Mouse (Mus musculus) hindbrain, embryonic 14.5 days (tissue): ENCODE data around the gene Bbs5. TPM values are rescaled to one million over a fixed set of nuclear protein-coding genes. Genes with fewer than 3 reads are reported as not detected.

Experiments
- ATAC-seq: fragments of 200-750 bp; cut with Nextera tagmentation; 2 replicates; pipeline ENCODE4 v1.8.0; 2017; ENCODE audit warnings: moderate number of reproducible peaks, mild to moderate bottlenecking, moderate TSS enrichment, moderate library complexity; ENCODE audit not compliant: low FRiP score
- DNase-seq: peaks from one replicate; pipeline ENCODE4 v3.0.0-alpha.2; 2015; ENCODE audit warnings: low spot score
- H3K27ac ChIP-seq: fragments of 300-500 bp; sonication (generic); 2 replicates; pipeline ENCODE4 v1.5.1; 2014; ENCODE audit warnings: mild to moderate bottlenecking, moderate library complexity
- H3K27me3 ChIP-seq: fragments of 300-500 bp; sonication (generic); 2 replicates; pipeline ENCODE4 v1.6.1; 2014; ENCODE audit warnings: mild to moderate bottlenecking, low read length, mixed read lengths; ENCODE audit not compliant: control insufficient read depth, insufficient read depth
- H3K36me3 ChIP-seq: fragments of 300-500 bp; sonication (generic); replicated peaks from 2 replicates; pipeline ENCODE4 v1.6.1; 2014; ENCODE audit not compliant: control insufficient read depth, insufficient read depth
- H3K4me1 ChIP-seq: fragments of 300-500 bp; sonication (generic); replicated peaks from 2 replicates; pipeline ENCODE4 v1.6.1; 2014; ENCODE audit warnings: antibody characterized with exemption, low read length, mixed read lengths; ENCODE audit not compliant: control insufficient read depth, insufficient read depth
- H3K4me2 ChIP-seq: fragments of 300-500 bp; sonication (generic); replicated peaks from 2 replicates; pipeline ENCODE4 v1.6.1; 2014; ENCODE audit warnings: mild to moderate bottlenecking, moderate library complexity
- H3K4me3 ChIP-seq: fragments of 300-500 bp; sonication (generic); replicated peaks from 2 replicates; pipeline ENCODE4 v1.5.1; 2014; ENCODE audit warnings: mild to moderate bottlenecking, low read length
- H3K9ac ChIP-seq: fragments of 300-500 bp; sonication (generic); 2 replicates; pipeline ENCODE4 v1.6.1; 2014
- H3K9me3 ChIP-seq: fragments of 300-500 bp; sonication (generic); 2 replicates; pipeline ENCODE4 v1.6.1; 2016; ENCODE audit warnings: low read length; ENCODE audit not compliant: control insufficient read depth
- WGBS: fragments of 180-500 bp; shearing (Covaris S2); extraction: QIAGEN DNeasy Blood & Tissue Kit; methylation state at CpG from one replicate; pipeline ENCODE4 v1.1.7; 2014; 5-methylcytosine and 5-hydroxymethylcytosine counted together
- polyA plus RNA-seq: library from polyadenylated mRNA; unstranded; fragments of >200 nt; fragmentation: Nextera tagmentation; extraction: Ambion mirVana; gene quantifications from 2 replicates; pipeline ENCODE4 v1.2.1, GENCODE M21; 2014

Bbs5 gene
- polyA plus RNA-seq, 1 experiment from 2014 or later, result 22.5 TPM

GRCm38 (mm10) chr2:69713626-69714014 is 66.6 kb downstream of the Bbs5 start:
- ATAC-seq, result peak; percentile 52; the same call in 1 of the 2 replicates
- WGBS, result 28% methylated on average over 4 of the region's 4 CpGs

GRCm38 (mm10) chr2:69714126-69714525 is 67.2 kb downstream of the Bbs5 start:
- Histone ChIP-seq H3K4me1 (peaks cover 9% of the 10 kb centered on the region), H3K9ac (no peak overlapping the region), H3K27ac (no peak overlapping the region), H3K4me2 (no peak overlapping the region), H3K9me3 (no peaks in the 10 kb centered on the region), H3K27me3 (no peaks in the 10 kb centered on the region), H3K4me3 (no peak overlapping the region), H3K36me3 (peaks cover 5% of the 10 kb centered on the region; the same call in 1 of the 2 replicates)
- no peak for DNase-seq
- ATAC-seq, result no peak
- 83% methylated on average over 5 of the region's 5 CpGs for WGBS

More at GRCm38 (mm10) chr2:69713626-69714014, 66.6 kb downstream of the Bbs5 start:
- H3K4me2 ChIP-seq, result peak overlapping the region; percentile 78
- peaks cover 5% of the 10 kb centered on the region; the same call in 1 of the 2 replicates for H3K36me3 ChIP-seq
- H3K9me3 ChIP-seq, result no peaks in the 10 kb centered on the region
- peaks cover 9% of the 10 kb centered on the region for H3K4me1 ChIP-seq
- peak overlapping the region; percentile 69 for H3K4me3 ChIP-seq
- H3K27me3 ChIP-seq, result no peaks in the 10 kb centered on the region
- no peak for DNase-seq
- no peak overlapping the region for H3K9ac ChIP-seq
- H3K27ac ChIP-seq, result no peak overlapping the region

- Histone ChIP-seq H3K4me2 (no peak overlapping the region), H3K27me3 (no peaks in the 10 kb centered on the region), H3K27ac (no peak overlapping the region), H3K9ac (no peak overlapping the region), H3K36me3 (no peaks in the 10 kb centered on the region), H3K9me3 (no peaks in the 10 kb centered on the region), H3K4me3 (no peak overlapping the region), H3K4me1 (peaks cover 9% of the 10 kb centered on the region)
- WGBS, result 79% methylated on average over 3 of the region's 3 CpGs
- DNase-seq (no peak), ATAC-seq (no peak)
Measured at GRCm38 (mm10) chr2:69716483-69716882, 69.5 kb downstream of the Bbs5 start.

Other genes with a start within 250 kb of the Bbs5 start
- gene Lrp2, start 61.1 kb upstream of the Bbs5 start, polyA plus RNA-seq, result 1.1 and 1.7 TPM in 2 replicates
- gene Klhl41, start 22.9 kb downstream of the Bbs5 start, polyA plus RNA-seq, result 0.13 and 0.24 TPM in 2 replicates
- gene Fastkd1, start 66.3 kb downstream of the Bbs5 start, polyA plus RNA-seq, result 18.8 and 20.2 TPM in 2 replicates
- 83.9 and 84.8 TPM in 2 replicates for gene Ppig, start 75.4 kb downstream of the Bbs5 start, polyA plus RNA-seq
- 2.0 and 2.3 TPM in 2 replicates for gene Ccdc173, start 142.4 kb downstream of the Bbs5 start, polyA plus RNA-seq
- 40.2 and 47.0 TPM in 2 replicates for gene Phospho2, start 142.5 kb downstream of the Bbs5 start, polyA plus RNA-seq
- gene Klhl23, start 174.8 kb downstream of the Bbs5 start, polyA plus RNA-seq, result 106 and 112 TPM in 2 replicates
- gene Ssb, start 214.4 kb downstream of the Bbs5 start, polyA plus RNA-seq, result 225 and 239 TPM in 2 replicates
- 32.8 and 33.7 TPM in 2 replicates for gene Mettl5, start 238.4 kb downstream of the Bbs5 start, polyA plus RNA-seq